Mouse (Mus musculus) bone marrow, adult 2 months (tissue): ENCODE data around the gene Col9a3.

Experiments
- CTCF ChIP-seq: fragments of 200-500 bp; IDR thresholded peaks from 2 replicates; pipeline ENCODE4 v1.5.1; 2011; ENCODE audit warnings: low read length, control low read depth; ENCODE audit not compliant: control insufficient read depth, insufficient read depth
- POLR2A ChIP-seq: fragments of 200-500 bp; IDR thresholded peaks from 2 replicates; pipeline ENCODE4 v1.6.1; 2011; ENCODE audit warnings: low read depth, mild to moderate bottlenecking, control low read depth, low read length, borderline replicate concordance; ENCODE audit not compliant: control insufficient read depth

DNA sequence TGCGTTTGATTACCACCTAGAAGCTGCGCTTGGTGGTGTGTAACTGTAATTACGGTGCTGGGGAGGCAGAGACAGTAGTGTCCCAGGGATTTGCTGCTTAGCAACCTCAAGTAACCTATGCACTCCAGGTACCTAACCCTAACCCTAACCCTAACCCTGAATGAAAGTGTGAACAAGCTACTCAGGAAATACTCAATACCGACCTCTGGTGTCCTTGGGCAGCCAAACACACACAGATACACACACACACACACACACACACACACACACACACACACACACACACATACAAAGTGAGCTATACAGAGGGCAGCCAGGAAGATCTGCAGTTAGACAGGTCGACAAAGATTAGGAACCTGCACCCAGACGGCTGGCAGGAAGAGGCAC, 8.9 kb upstream of the Col9a3 start:
- TF ChIP-seq CTCF (no peak), POLR2A (no peak)
